Mouse (Mus musculus) heart, adult 18-20 months (tissue): ENCODE data around the gene Syt9. TPM values are rescaled to one million over a fixed set of nuclear protein-coding genes. Genes with fewer than 3 reads are reported as not detected.

ENCODE experiments used
- DNase-seq, 2 experiments: peaks; one replicate each; pipeline ENCODE4 v3.0.0; 2021 to 2022; ENCODE audit warnings: mixed read lengths in 1 of 2
- long read RNA-seq, 2 experiments: library from polyadenylated mRNA; stranded (forward); transcript quantifications; one replicate each; pipeline ENCODE4 v2.0.0; 2021
- total RNA-seq, 2 experiments: library from RNA; stranded (reverse); gene quantifications; 2 replicates each; pipeline ENCODE4 v1.2.3; 2021

The Syt9 gene
- total RNA-seq = under 1 TPM in 1 of 2 experiments, not detected in 1; 0.10 TPM
- long read RNA-seq, experiment 1 = 0 reads
- long read RNA-seq, experiment 2 = 0 reads

- peak; percentile 12 to 23 for DNase-seq
Measured at GRCm38 (mm10) chr7:107370232-107371125, at the start of gene Syt9. Gene Syt9 (plus strand): TSS chr7:107370728.

GRCm38 (mm10) chr7:107339013-107339412 is 31.5 kb upstream of the Syt9 start:
- DNase-seq = no peak

GRCm38 (mm10) chr7:107339560-107340057 is 30.9 kb upstream of the Syt9 start:
- no peak for DNase-seq

- no peak for DNase-seq
Measured at GRCm38 (mm10) chr7:107340221-107340620, 30.3 kb upstream of the Syt9 start.

GRCm38 (mm10) chr7:107341519-107342190 is 28.9 kb upstream of the Syt9 start:
- no peak for DNase-seq

GRCm38 (mm10) chr7:107349201-107349600 is 21.3 kb upstream of the Syt9 start:
- DNase-seq = no peak

- no peak for DNase-seq
Measured at GRCm38 (mm10) chr7:107362153-107362552, 8.4 kb upstream of the Syt9 start.

GRCm38 (mm10) chr7:107362634-107363033 is 7.9 kb upstream of the Syt9 start:
- DNase-seq = no peak

- DNase-seq = peak in 1 of 2 experiments; percentile 3
Measured at GRCm38 (mm10) chr7:107371126-107371920, 795 bp downstream of the Syt9 start.

- no peak for DNase-seq
Measured at GRCm38 (mm10) chr7:107380562-107380961, 10.0 kb downstream of the Syt9 start.

- DNase-seq = no peak
Measured at GRCm38 (mm10) chr7:107389604-107390003, 19.1 kb downstream of the Syt9 start.

GRCm38 (mm10) chr7:107392749-107393148 is 22.2 kb downstream of the Syt9 start:
- DNase-seq = peak in 1 of 2 experiments; percentile 7

- no peak for DNase-seq
Measured at GRCm38 (mm10) chr7:107400061-107400799, 29.7 kb downstream of the Syt9 start.

GRCm38 (mm10) chr7:107403261-107403660 is 32.7 kb downstream of the Syt9 start:
- DNase-seq = no peak

- no peak for DNase-seq
Measured at GRCm38 (mm10) chr7:107414928-107415327, 44.4 kb downstream of the Syt9 start.

GRCm38 (mm10) chr7:107417043-107417850 is 46.7 kb downstream of the Syt9 start:
- no peak for DNase-seq

GRCm38 (mm10) chr7:107437381-107437780 is 66.9 kb downstream of the Syt9 start:
- DNase-seq = no peak

- DNase-seq = no peak
Measured at GRCm38 (mm10) chr7:107444579-107444978, 74.1 kb downstream of the Syt9 start.

GRCm38 (mm10) chr7:107454660-107455059 is 84.1 kb downstream of the Syt9 start:
- no peak for DNase-seq

GRCm38 (mm10) chr7:107455118-107455521 is 84.6 kb downstream of the Syt9 start:
- DNase-seq = no peak

- no peak for DNase-seq
Measured at GRCm38 (mm10) chr7:107461167-107461566, 90.6 kb downstream of the Syt9 start.
